Mouse (Mus musculus) kidney, postnatal 36 days (tissue): ENCODE results near the gene Timd2.
A peak's percentile ranks its signal among the peaks of the same experiment; 100 is the strongest.
"Not testable (repeated sequence)": the region's sequence is repeated elsewhere in the genome, so short reads cannot be mapped to it uniquely, and the experiment has no call there.

Experiments used
- DNase-seq, 2 experiments: peaks; one replicate each; pipeline ENCODE4 v3.0.0; 2021 to 2022; ENCODE audit warnings: mixed read lengths in 2 of 2

The Timd2 gene

DNA sequence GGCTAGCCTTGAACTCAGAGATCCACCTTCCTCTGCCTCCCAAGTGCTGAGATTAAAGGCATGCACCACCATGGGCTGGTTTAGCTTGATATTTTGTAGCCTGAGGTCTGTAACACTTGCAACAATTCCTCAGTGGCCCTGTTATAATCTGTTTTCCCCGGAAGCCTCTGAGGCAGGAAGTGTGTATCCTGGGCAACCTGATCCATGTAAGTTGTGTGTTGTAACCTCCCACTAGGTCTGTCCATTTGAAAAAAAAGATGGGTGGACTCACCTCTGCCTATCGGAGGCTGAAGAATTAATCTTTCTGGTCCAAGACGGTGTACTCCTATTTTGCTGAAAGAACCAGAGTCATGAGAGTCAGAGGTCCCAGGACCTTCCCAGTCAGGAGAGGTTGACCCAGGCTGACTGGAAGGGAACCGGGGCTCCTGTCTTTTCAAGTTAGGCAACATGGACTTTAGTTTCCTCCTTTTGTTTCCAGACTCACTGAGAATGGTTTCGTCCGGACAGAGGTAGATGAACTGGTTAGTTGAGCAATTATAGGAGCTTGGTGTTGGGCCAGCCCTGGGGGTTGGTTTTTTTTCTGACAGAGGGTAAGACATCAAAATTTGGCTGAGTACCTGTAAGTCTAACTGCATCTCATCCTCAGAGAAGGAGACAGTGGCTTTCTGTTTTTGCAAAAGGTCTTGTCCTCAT is at the start of gene Timd2:
Timd2 (minus strand) TSS at position 398 of the 693 bp plus-strand sequence.
- DNase-seq, result no peak

DNA sequence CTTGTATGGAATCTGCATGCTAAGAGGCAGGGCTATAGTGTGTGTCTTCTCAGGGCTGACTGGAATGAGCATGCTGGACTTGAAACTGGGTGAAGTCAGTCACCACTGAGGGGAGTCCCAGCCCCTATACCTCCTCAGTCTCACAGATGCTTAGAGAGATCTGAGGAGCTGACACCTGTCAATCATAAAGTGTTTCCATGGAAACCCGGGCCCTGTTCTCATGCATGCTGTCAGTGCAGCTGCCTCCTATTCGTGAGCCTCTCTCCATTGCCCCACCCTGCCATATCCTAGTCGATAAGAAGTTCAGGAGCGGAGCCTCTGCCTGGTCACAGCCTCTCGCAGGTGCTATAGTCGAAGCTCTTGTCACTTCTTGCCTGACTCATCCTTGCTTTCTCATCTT is 48.9 kb upstream of the Timd2 start:
- DNase-seq, result not testable (repeated sequence)

DNA sequence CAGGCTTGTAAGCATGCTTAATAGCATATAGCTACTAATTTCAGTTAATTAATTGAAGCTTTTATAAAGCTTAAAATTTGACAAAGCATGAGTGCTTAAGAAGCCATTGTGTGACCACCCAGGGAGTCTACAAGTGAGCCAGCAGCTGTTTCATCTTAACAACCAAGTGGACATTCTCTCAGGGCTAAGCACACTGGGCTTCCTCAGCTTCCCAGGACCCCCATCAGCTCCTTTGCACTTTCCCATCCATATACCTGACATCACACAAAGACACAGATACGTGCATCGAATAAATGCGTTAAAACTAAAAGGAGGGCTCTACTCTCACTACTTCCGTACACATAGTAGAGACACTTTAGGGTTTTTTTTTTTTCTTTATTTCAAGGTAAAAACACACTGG is 47.8 kb upstream of the Timd2 start:
- DNase-seq, result no peak

DNA sequence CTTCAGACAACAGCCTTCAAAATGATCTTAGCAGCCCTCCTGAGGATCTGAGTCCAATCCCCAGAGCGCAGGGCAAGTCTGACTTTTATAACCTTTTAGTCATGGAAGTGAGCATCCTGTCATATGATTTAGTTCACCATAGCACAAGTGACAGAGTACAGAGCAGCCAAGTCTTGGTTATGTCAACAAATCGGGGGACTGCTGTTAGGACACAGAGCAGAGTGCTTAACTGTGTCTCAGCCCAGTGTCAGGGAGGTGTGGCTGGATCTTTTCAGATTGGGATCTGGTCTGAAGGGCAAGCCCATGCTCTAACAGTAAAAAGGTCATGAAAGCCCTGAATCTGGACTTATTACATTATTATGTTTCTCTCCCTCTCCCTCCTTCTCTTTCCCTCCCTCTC is 46.8 kb upstream of the Timd2 start:
- no peak for DNase-seq

DNA sequence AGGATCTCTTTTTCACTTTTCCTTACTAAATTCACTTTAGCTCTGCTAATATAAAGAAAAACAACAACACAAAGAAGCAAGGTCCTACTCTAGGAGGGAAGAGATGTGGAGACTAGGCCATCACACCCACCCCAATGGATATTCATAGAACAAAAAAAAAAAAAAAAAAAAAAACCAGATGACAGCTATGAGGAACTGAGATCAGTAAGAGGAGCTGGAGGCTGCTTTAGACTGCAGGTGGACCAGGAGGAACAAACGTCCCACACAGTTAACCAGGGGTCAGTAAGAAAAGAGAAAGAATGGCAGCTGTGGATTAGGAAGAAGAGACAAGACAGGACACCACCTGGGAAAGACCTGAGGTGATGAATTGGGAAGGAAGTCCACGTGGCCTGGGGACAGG is 41.1 kb upstream of the Timd2 start:
- DNase-seq, result no peak

DNA sequence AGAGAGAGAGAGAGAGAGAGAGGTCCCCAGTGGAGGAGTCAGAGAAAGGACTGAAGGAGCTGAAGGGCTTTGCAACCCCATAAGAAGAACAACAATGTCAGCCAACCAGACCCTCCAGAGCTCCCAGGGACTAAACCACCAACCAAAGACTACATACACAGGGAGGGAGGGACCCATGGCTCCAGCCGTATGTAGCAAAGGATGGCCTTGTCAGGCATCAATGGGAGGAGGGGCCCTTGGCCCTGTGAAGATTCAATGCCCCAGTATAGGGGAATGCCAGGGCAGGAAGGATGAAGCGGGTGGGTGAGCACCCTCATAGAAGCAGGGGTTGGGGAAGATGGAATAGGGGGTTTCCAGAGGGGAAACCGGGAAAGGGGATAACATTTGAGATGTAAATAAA is 34.9 kb upstream of the Timd2 start:
- DNase-seq, result no peak

DNA sequence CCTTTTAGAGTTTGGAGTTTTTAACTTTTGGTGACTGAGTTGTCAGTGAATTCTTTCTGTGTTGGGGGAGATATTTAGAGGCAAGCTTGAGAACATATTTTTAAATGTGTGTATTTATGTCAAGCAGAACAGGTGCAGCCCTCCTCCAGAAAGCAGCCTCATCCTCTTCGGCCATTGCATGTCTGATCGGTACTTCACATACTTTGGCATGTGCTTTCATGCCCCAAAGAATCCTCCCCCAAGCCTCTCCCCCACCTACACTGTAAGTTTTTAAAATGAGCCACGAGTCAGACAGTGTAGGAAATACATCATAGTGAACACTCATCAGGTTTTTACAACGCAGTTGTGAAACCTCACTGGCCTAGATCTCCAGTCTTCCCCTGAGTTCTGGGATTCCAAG is 34.0 kb upstream of the Timd2 start:
- no peak for DNase-seq

DNA sequence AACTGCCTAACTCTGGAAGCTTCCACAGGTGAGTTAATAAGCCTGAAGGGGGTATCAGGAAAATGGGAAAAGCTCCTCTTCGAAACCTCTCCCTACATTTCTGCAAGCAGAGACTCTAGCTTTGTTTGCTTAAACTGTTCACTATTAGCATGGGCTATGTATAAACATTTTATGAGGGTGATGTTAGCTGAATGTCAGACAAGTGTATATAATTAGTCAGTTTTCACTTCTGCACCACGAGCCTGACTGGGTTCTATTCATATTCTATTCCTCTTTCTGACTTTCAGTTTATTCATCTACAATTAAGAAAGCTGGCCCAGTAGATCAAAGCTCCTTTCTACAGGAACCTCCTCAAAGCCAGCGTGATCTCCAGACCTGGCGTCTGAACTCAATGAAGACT is 32.6 kb upstream of the Timd2 start:
- no peak for DNase-seq

DNA sequence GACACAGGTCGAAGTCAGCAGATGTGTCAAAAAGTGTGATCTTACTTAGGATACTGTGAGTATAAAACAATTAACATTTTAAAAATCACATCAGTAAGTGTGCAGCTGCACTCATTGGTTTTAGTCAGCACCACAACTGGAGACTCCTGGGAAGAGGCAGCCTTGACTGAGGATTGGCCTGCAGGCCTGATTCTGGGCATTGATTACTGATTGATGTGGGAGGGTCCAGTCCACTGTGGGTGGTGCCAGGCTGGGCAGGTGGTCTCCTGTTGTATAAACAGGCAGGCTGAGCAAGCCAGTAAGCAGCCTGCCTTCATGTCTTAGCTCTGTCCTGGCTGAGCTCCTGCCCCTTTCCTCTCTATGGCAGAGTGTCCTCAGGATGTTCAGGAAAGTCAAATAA is 28.2 kb upstream of the Timd2 start, which contains the start of gene Havcr1:
Havcr1 (plus strand) TSS at position 5 of the 400 bp plus-strand sequence.
- DNase-seq, result not testable (repeated sequence)

DNA sequence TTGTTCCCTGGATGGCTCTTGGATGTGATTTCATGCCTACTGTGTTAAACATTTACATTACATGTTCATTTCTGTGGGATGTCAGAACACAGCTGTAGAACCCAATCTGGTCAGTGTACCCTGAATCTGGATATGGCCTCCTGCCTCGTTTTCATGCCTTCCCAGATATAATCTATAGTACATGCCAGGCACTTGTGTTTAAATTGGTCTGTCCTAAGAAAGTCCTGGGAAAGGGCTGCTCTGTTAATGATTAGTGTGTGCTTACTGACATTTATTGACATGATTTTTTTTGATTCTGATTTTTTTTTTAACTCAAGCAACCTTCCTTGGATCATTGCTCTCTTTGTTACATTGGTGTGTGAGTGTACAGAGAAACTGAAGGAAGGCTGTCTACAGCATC is 27.8 kb upstream of the Timd2 start:
- no peak for DNase-seq

DNA sequence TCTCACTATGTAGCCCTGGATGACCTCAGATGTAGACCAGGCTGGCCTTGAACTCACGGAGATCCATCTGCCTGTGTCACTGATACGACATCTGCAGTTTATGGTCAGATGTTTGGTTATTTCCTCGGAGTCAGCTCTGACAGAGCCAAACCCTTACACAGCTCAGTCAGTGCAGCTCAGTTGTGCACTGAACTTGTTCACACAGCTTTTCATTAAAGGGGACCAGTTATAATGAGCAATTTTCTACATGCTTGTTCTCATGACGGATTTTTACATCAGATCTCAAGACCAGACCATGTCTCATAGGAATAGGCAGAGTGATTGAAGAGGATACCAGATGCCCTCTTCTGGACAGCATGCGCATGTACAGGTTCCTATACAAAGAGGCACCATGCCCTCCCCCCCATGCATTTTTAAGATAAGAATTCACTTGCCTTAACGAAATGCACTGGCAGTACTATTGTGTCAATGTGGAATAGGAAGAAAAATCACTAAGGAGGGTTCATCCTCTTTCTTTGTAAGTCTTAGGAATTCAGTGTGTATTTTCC is 26.5 kb upstream of the Timd2 start:
- DNase-seq, result peak in 1 of 2 experiments; percentile 33

DNA sequence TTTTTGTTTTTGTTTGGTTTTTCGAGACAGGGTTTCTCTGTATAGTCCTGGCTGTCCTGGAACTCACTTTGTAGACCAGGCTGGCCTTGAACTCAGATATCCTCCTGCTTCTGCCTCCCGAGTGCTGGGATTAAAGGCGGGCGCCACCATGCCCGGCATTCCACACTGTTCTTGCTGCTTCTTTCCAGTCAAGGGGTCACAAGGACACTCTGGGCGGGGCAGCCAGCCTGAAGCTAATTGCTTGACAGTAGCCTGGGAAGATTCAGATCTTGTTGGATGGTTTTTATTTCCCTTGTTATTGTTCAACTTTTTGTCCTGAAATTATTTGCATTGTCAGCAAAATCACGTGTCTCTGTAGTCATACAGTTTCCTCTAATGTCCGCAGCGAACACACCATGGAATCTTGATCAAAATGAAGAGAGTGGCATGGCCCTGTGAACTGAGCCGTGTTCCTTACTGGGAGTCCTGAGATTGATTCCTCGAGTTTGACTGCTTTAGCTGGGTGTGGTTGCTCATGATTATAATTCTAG is 24.7 kb upstream of the Timd2 start:
- peak in 1 of 2 experiments; percentile 29 for DNase-seq

DNA sequence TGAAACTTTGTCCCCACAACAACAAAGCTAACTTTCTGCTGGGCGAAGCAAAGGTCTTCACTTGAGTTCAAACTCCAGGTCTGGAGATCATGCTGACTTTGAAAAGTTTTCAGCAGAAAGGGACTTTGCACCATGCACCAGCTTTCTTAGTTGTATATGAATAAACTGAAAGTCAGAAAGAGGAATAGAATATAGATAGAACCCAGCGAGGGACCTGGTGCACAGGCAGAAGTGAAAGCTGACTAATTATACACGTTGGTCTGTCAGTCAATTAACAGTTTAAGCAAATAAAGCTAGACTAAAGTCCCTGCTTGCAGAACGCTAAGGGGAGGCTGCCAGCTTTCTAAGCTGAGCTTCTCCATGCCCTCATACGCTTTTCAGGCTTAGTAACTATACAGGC is 8.0 kb downstream of the Timd2 start:
- DNase-seq, result peak; percentile 33 to 35

DNA sequence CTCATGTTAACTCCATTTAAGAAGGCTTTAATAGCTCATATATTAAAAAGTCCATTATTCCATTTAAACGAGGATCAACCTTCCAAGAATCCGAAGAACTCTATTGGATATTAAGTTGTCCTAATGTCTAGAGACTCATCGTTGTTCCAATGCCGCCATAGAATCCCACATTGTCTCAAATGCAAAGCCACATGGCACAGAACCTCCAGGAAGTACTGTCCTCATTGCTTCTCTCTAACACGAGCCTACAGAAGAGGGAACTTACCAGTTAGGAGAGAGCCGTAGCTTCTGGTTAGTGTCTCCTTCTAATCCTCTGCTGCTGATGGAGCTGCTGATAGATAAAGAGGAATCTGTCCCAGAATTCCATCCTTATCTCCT is 8.6 kb downstream of the Timd2 start:
- DNase-seq, result no peak

DNA sequence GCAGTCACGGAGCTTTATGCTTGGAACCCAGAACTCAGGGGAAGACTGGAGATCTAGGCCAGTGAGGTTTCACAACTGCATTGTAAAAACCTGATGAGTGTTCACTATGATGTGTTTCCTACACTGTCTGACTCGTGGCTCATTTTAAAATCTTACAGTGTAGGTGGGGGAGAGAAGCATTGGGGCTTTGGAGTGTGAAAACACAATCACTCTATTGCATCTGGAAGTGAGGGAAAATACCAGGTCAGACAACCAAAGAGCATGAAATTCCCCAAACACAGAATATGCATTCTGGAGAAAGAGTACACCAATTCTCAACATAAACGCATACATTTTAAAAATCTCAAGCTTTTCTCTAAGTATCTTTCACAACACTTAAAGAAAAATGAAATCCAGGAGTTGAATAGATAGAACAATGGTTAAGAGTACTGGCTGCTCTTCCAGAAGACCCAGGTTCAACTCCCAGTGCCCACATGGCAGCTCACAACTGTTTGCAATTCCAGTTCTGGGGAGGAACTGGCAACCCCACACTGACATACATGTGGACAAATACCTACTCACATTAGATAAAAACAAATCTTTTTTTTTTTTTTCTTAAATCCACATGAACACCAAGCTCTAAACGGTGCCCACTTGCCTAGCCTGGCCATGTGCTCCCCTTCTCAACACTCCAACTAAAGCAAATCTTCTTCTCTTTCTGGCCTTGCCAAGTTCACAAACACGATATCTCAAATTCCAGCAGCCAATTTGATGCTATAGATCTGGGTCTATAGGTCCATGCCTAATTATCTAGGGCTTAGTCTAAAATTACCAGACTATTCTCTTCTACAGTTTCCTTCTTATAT is 9.2 kb downstream of the Timd2 start:
- DNase-seq, result no peak

DNA sequence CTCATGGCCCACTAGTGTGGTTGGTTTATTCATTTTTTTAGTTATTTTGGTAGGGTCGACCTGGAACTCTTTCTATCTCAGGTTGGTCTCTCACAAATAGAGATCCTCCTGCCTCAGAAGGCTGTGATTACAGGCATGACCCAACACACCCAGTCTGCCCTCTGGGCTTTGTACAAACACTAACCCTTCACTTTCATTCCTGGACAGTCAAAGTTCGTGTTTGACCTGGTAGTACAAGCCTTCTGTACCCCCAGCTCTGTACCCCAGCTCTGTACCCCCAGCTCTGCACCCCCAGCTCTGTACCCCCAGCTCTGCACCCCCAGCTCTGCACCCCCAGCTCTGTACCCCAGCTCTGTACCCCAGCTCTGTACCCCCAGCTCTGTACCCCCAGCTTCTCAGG is 11.0 kb downstream of the Timd2 start:
- not testable (repeated sequence) for DNase-seq

DNA sequence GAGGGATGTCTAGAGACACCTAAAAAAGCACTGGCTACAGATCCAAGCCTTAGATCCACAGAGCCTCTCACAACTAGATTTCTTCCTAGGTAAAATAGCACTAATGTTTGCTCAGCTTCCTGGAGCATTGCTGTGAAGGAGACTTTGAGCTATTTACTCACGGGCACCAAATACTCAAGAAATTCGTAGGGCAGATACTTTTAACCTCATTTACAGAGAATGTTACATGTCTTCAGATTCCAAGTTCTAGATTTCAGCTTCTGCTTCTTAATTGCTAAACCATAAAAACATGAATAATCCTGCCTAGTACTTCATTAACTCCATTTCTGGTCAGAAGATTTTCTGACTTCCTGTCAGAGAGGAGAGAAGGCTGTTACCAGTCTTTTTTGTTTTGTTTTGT is 16.7 kb downstream of the Timd2 start:
- DNase-seq, result no peak

DNA sequence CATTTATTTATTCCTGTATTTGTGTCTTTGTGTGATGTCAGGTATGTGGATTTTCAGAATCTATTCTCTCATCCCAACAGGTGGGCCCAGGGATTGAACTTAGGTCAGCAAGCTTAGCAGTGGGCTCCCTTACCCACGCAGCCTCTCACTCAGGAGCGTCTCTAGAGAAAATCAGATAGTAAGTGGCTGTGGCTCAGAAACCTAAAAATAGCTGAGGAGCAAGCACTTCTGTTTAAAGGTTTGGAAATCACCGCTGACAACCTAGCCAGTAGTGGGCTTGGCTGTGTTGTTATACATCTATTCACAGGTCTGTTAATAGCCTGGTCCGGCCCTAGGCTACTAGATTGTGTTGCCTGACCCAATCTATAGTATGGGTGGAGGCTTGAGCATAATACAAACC is 23.1 kb downstream of the Timd2 start:
- DNase-seq, result no peak

DNA sequence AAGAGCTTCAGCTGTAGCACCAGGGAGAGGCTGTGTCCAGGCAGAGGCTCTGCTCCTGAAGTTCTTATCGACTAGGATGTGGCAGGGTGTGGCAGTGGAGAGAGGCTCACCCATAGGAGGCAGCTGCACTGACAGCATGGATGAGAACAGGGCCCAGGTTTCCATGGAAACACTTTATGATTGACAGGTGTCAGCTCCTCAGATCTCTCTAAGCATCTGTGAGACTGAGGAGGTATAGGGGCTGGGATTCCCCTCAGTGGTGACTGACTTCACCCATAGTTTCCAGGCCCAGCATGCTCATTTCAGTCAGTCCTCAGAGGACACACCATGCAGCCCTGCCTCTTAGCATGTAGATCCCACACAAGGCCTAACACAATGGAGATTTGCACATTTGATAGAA is 24.0 kb downstream of the Timd2 start:
- DNase-seq, result no peak

DNA sequence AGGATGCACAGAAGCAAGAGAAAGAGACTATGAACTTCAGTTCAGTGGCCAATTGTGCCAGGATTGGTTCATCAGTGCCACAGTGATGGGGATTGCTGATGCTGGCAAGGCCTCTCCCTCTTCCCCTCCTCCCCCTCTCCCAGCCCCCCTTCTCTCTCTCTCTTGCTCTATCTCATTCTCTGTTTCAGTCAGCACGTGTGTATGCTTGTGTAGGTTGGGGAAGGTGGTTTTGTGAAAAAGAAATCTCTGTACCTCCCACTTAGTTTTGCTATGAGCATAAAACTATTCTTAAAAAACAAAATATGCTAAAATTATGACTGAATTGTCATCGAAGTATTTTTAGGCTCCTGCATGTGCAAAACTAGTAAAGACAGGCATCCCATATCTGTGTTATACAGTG is 38.9 kb downstream of the Timd2 start:
- no peak for DNase-seq

DNA sequence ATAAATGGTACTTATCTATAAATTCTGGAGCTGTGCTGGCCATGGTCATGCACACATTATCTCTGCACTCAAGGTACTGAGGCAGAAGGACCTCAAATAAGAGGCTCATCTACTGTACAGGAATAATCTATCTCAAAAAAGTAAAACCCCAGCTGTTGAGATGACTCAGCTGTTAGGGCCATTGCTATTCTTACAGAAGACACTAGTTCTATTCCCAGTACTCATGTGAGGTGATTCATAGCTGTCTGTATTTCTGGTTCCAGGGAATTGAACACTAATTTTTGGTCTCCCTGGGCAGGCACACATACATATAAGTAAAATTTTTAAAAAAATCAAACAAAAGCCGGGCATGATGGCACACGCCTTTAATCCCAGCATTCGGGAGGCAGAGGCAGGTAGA is 39.8 kb downstream of the Timd2 start:
- DNase-seq, result no peak

DNA sequence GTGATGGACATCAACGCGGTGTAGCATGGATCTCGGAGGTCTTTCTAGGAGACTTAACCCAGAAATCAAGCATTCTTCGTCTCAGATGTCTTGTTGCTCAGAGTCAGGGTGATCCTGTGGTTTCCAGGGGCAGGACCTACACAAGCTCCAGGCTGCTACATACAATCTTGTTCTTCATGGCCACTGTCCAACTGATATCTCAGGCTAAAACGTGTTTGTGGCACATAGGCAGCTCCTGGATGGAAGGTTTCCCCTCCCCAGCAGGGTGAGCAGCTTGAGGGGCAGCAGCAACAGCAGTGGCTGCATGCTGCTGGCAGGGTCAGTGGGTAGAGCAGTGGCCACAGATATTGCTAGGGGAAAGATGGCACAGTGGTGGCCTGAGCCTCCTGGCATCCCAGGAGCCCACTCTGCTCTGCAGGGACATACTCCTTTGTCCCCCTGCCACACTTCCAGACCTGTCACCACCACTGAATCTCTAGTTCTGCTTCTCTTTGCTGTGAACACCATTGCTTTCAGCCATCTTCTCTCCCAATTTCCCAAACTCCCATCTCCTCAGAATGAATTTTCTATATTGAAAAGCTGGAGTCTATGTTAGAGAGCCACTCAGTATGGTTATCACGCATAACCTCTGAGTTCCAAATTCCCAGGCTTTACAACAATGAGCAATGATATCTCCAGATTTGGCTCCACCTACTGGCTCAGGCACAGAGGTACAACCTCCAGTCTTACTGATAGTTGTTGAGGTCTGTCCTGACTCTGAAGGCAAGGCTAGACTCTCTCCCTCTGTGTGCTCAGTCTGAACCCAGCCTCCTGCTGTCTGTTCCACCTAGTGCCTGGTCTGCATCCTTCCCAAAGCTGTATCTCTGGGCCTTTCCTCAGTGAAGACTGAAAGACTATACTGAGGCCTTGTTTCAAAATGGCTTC is 41.0 kb downstream of the Timd2 start:
- peak; percentile 4 to 51 for DNase-seq

DNA sequence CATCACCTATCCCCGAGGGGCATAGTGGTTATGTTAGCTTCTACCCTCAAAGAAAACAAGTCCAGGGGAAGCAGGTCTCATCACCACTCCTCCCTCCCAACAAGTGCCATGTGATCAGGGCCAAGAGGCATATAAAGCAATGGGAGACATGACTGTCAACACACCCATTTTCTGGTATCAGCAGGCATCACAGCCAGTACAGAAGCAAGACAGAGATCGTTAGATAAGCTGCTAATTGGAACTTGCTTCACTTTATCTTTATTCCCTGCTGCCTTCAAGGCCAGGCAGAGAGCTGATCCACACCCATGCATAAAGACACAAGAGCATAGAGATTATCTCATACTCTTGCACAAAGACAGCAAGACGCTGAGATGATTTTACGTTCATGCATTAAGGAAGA is 43.6 kb downstream of the Timd2 start:
- no peak for DNase-seq
